Mouse (Mus musculus): ENCODE measurements around the gene Ccr1. TPM values are rescaled to one million over a fixed set of nuclear protein-coding genes. Genes with fewer than 3 reads are reported as not detected.

Gene Ccr1
- total and polyA plus RNA-seq, 2 experiments from 2014 or later: 0.21 to 0.63 TPM

DNA sequence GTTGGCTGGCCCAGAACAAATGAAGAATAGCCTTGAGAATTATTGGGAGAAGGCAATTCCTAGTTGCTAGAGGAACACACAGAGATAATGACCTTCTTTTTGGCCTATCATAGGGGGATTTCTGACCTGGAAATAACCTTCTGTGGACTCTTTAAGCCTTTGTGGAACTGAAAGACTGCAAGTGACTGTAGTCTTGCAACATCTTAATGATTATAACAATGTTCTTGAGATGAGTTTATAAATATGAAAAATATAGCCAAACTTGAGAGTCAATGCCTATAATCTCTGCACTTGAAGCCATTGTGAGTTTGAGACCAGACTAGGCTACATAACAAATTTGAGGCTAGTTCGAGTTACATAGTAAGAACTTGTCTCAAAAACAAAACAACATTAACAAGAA is 11.6 kb downstream of the Ccr1 start:
- H3K27me3 ChIP-seq (ENCODE audit: insufficient read depth, low read length): no peaks in the 10 kb centered on the region
- H3K27ac ChIP-seq: no peak overlapping the region
- no peaks in the 10 kb centered on the region for H3K4me1 ChIP-seq (ENCODE audit: insufficient read depth, low read length)
- no peak overlapping the region for H3K4me2 ChIP-seq (ENCODE audit: low read depth, low read length)
- no peak overlapping the region for H3K4me3 ChIP-seq (ENCODE audit: low read length)
- no peaks in the 10 kb centered on the region for H3K36me3 ChIP-seq (ENCODE audit: insufficient read depth, low read length)
- DNase-seq (ENCODE audit: low spot score): no peak
- ATAC-seq: no peak
- H3K9ac ChIP-seq (replicated peaks; ENCODE audit: low read length): no peak overlapping the region
- H3K9me3 ChIP-seq (ENCODE audit: low read length): no peaks in the 10 kb centered on the region
- WGBS: 65% methylated on average over 1 of the region's 1 CpGs
- TF ChIP-seq CTCF (IDR thresholded peaks at IDR 0.05; ENCODE audit: low read depth): no peak

DNA sequence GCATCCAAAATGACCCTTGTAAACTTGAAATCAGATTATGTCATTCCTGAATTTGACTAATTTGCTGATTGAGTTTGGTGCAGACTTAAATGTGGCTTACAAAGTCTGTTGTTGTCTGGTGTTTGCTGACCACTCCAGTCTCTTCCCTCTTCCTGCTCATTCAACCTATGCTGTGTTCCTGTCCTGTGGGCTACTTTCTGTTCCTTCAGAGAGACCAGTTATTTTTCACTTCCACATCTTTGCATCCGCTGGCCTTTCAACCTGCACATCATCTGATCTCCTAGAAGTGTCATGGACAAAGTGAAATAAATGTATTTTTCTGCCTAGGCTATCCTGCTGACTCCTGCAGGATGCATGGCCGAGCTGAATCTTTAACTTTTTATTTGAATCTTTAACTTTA is 14.9 kb downstream of the Ccr1 start:
- Histone ChIP-seq H3K4me2 (ENCODE audit: low read depth, low read length) (no peak overlapping the region), H3K36me3 (ENCODE audit: insufficient read depth, low read length) (no peaks in the 10 kb centered on the region), H3K27me3 (ENCODE audit: insufficient read depth, low read length) (no peaks in the 10 kb centered on the region), H3K9ac (replicated peaks; ENCODE audit: low read length) (no peak overlapping the region), H3K4me3 (ENCODE audit: low read length) (no peak overlapping the region), H3K4me1 (ENCODE audit: insufficient read depth, low read length) (no peaks in the 10 kb centered on the region), H3K27ac (no peak overlapping the region), H3K9me3 (ENCODE audit: low read length) (no peaks in the 10 kb centered on the region)
- no peak for TF ChIP-seq CTCF (IDR thresholded peaks at IDR 0.05; ENCODE audit: low read depth)
- WGBS: 78% methylated on average over 2 of the region's 2 CpGs
- no peak for ATAC-seq
- DNase-seq (ENCODE audit: low spot score): no peak

DNA sequence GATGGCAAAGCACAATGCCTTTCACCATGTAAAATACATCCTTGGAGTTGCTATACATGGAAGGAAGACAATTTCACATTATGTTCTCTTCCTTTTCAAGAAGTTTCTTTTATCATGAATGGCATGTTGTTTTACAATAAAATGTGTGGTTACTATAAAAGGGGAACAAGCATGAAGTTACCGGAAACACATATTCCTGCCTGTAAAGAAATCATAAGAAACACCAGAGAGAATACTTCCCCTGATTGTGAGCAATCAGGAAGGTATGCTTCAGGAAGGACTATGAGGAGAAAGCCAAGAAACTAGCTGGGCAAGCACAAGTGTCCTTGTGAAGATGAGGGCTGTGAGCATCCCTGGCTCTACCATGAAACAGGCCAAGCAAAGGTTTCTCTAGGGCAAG is 17.3 kb downstream of the Ccr1 start:
- Histone ChIP-seq H3K4me2 (ENCODE audit: low read depth, low read length) (no peak overlapping the region), H3K4me3 (ENCODE audit: low read length) (no peak overlapping the region), H3K27me3 (ENCODE audit: insufficient read depth, low read length) (no peaks in the 10 kb centered on the region), H3K9me3 (ENCODE audit: low read length) (no peaks in the 10 kb centered on the region), H3K36me3 (ENCODE audit: insufficient read depth, low read length) (no peaks in the 10 kb centered on the region), H3K9ac (replicated peaks; ENCODE audit: low read length) (no peak overlapping the region), H3K27ac (no peak overlapping the region), H3K4me1 (ENCODE audit: insufficient read depth, low read length) (no peaks in the 10 kb centered on the region)
- WGBS: 93% methylated on average over 1 of the region's 1 CpGs
- no peak for DNase-seq (ENCODE audit: low spot score)
- no peak for TF ChIP-seq CTCF (IDR thresholded peaks at IDR 0.05; ENCODE audit: low read depth)
- ATAC-seq: no peak

DNA sequence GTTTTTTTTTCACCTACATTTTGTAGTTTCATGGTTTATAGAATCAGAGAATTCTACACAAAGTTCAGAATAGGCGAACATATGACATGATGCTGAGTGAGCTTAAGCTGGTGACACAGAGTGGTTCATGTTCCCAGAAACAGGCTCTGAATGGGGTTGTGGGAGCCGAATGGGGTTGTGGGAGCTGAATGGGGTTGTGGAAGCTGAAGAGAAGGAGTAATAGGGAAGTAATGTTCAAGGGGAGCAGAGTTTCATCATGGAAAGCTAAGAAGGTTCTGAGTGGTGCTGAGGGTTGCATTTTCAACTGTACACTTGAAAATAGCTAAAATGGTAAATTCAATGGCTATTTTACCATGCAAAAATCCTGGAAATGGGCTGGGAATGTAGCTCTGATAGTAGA is 19.1 kb downstream of the Ccr1 start:
- Histone ChIP-seq H3K4me1 (ENCODE audit: insufficient read depth, low read length) (no peaks in the 10 kb centered on the region), H3K9ac (replicated peaks; ENCODE audit: low read length) (no peak overlapping the region), H3K36me3 (ENCODE audit: insufficient read depth, low read length) (no peaks in the 10 kb centered on the region), H3K9me3 (ENCODE audit: low read length) (no peaks in the 10 kb centered on the region), H3K27me3 (ENCODE audit: insufficient read depth, low read length) (no peaks in the 10 kb centered on the region), H3K27ac (no peak overlapping the region), H3K4me2 (ENCODE audit: low read depth, low read length) (no peak overlapping the region), H3K4me3 (ENCODE audit: low read length) (no peak overlapping the region)
- ATAC-seq (no peak), DNase-seq (ENCODE audit: low spot score) (no peak)
- WGBS: 91% methylated on average over 2 of the region's 2 CpGs
- TF ChIP-seq CTCF (IDR thresholded peaks at IDR 0.05; ENCODE audit: low read depth): no peak

DNA sequence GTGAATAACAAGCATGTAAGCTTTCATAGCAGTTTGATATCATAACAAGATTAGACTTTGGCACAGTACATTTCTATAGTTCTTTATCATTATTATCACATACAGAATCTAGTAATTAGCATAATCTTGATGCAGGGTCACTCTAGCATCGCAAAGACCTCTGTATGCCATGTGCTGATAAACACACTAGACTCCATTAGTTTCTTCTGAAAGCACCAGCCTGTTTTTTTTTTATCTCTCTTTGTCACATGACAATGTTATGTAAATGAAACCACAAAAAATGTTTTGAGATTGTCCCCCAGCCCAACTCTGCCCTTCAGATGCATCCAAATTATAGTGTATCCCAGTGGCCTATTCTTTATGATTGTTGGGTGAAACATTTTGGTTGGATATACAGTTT is 20.7 kb downstream of the Ccr1 start:
- no peaks in the 10 kb centered on the region for H3K4me1 ChIP-seq (ENCODE audit: insufficient read depth, low read length)
- no peak overlapping the region for H3K27ac ChIP-seq
- DNase-seq (ENCODE audit: low spot score): no peak
- ATAC-seq: no peak
- H3K4me3 ChIP-seq (ENCODE audit: low read length): no peak overlapping the region
- 74% methylated on average over 1 of the region's 1 CpGs for WGBS
- no peaks in the 10 kb centered on the region for H3K9me3 ChIP-seq (ENCODE audit: low read length)
- H3K36me3 ChIP-seq (ENCODE audit: insufficient read depth, low read length): no peaks in the 10 kb centered on the region
- no peak for TF ChIP-seq CTCF (IDR thresholded peaks at IDR 0.05; ENCODE audit: low read depth)
- no peaks in the 10 kb centered on the region for H3K27me3 ChIP-seq (ENCODE audit: insufficient read depth, low read length)
- no peak overlapping the region for H3K4me2 ChIP-seq (ENCODE audit: low read depth, low read length)
- H3K9ac ChIP-seq (replicated peaks; ENCODE audit: low read length): no peak overlapping the region

DNA sequence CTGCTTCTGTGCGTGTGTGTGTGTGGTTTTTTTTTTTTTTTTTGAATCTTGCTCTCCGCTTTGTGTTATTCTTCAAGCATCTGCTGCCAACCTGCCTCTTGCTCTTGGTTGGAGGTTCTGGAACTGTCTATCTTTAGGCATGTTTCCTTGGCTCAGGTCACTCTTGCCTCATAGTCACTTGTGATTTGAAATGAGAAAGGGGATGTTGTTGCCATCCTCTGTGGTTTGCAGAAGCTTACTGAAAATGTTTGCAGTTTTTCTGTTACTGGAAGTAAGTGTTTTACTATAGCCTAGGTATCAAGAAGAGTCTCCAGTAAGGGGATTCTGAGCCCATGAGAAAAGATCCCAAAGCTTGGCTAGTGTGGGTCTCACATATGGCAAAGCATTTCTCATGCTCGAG is 26.5 kb downstream of the Ccr1 start:
- no peak for ATAC-seq
- Histone ChIP-seq H3K4me2 (ENCODE audit: low read depth, low read length) (no peak overlapping the region), H3K27me3 (ENCODE audit: insufficient read depth, low read length) (no peaks in the 10 kb centered on the region), H3K27ac (no peak overlapping the region), H3K9ac (replicated peaks; ENCODE audit: low read length) (no peak overlapping the region), H3K9me3 (ENCODE audit: low read length) (no peaks in the 10 kb centered on the region), H3K4me3 (ENCODE audit: low read length) (no peak overlapping the region), H3K36me3 (ENCODE audit: insufficient read depth, low read length) (no peaks in the 10 kb centered on the region), H3K4me1 (ENCODE audit: insufficient read depth, low read length) (no peaks in the 10 kb centered on the region)
- TF ChIP-seq CTCF (IDR thresholded peaks at IDR 0.05; ENCODE audit: low read depth): no peak
- DNase-seq (ENCODE audit: low spot score): no peak
- WGBS: 82% methylated on average over 3 of the region's 3 CpGs

DNA sequence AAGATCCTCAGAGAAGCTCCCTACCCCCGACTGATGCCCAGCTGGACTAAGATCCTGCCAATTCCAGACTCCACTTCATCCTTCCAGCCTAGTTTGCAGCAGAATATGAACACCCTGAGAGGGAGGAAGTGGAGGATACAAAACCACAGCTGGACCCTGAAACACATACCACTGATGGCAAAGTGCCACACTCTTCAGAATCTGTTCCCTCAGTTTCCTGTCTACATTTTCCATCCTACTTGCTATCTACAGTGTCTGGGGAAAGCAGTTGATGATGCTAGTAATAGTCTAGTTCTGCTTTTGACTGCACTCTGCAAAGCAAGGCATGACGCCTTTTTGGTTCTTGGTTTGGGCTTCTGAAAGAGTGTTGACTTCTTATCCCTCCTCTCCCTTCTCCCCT is 27.2 kb downstream of the Ccr1 start:
- H3K9ac ChIP-seq (replicated peaks; ENCODE audit: low read length): no peak overlapping the region
- H3K9me3 ChIP-seq (ENCODE audit: low read length): no peaks in the 10 kb centered on the region
- H3K4me2 ChIP-seq (ENCODE audit: low read depth, low read length): no peak overlapping the region
- H3K36me3 ChIP-seq (ENCODE audit: insufficient read depth, low read length): no peaks in the 10 kb centered on the region
- no peak overlapping the region for H3K4me3 ChIP-seq (ENCODE audit: low read length)
- WGBS: 82% methylated on average over 2 of the region's 2 CpGs
- H3K27me3 ChIP-seq (ENCODE audit: insufficient read depth, low read length): no peaks in the 10 kb centered on the region
- H3K27ac ChIP-seq: no peak overlapping the region
- H3K4me1 ChIP-seq (ENCODE audit: insufficient read depth, low read length): no peaks in the 10 kb centered on the region
- DNase-seq (ENCODE audit: low spot score): no peak
- ATAC-seq: no peak
- TF ChIP-seq CTCF (IDR thresholded peaks at IDR 0.05; ENCODE audit: low read depth): no peak

Data from hindbrain, postnatal 0 days (tissue).